Mouse (Mus musculus) heart, postnatal 25 days (tissue): ENCODE results near the gene Hmgb1. TPM values are rescaled to one million over a fixed set of nuclear protein-coding genes. Genes with fewer than 3 reads are reported as not detected.
A peak's percentile ranks its signal among the peaks of the same experiment; 100 is the strongest.

Source experiments
- DNase-seq: peaks from one replicate; pipeline ENCODE4 v3.0.0; 2022; ENCODE audit warnings: low spot score
- intact Hi-C: fragments of 180-260 bp; cut with DNase I; formaldehyde crosslinking; loops from one replicate; pipeline ENCODE4 v1.15.1; 2025
- total RNA-seq, 2 experiments: library from RNA; stranded (reverse); gene quantifications; 2 replicates each; pipeline ENCODE4 v1.2.3; 2021

The Hmgb1 gene
- total RNA-seq, 2 experiments from 2014 or later, result 83.8 to 97.6 TPM

- intact Hi-C loops, result no loop called here
- DNase-seq, result no peak
These were observed 141.0 kb downstream of the Hmgb1 start for GRCm38 (mm10) chr5:149043240-149043639.

GRCm38 (mm10) chr5:149039825-149040224 lies 144.5 kb downstream of the Hmgb1 start:
- no peak for DNase-seq
- intact Hi-C loops, result no loop called here

- peak; percentile 56 for DNase-seq
- intact Hi-C loops, result no loop called here
These were observed 146.6 kb downstream of the Hmgb1 start for GRCm38 (mm10) chr5:149037729-149038128.

GRCm38 (mm10) chr5:149036920-149037319 lies 147.4 kb downstream of the Hmgb1 start:
- intact Hi-C loops, result no loop called here
- no peak for DNase-seq

- intact Hi-C loops, result loop anchor here (5.0 kb wide), 1 partner anchor 65 kb away; no protein-coding TSS in a partner anchor
- DNase-seq, result no peak
These were observed 151.9 kb downstream of the Hmgb1 start for GRCm38 (mm10) chr5:149032438-149032837.

- intact Hi-C loops, result loop anchor here (2.0 to 5.0 kb wide), 3 partner anchors 20 to 64 kb away; no protein-coding TSS in a partner anchor
- peak; percentile 49 for DNase-seq
These were observed 153.0 kb downstream of the Hmgb1 start for GRCm38 (mm10) chr5:149031199-149031750.

DNA sequence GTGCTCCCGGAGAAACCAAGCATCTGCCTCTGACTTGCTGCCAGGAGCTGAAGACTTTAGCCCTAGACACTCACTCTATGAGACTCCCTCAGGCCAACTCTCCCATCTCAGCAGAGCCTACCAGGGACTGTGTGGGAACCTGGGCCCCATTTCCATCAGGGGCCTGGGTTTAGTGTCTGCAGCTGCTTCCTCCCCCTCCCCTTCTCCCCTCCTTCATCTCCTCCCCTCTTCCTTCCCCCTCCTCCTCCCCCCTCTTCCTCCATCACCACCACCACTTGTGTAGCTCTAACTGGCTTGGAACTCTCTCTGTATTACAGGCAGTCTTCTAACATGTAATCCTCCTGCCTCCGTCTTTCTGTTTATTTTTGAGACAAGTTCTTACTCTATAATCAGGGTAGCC lies 154.2 kb downstream of the Hmgb1 start:
- intact Hi-C loops, result loop anchor here (2.0 to 5.0 kb wide), 3 partner anchors 21 to 63 kb away; no protein-coding TSS in a partner anchor
- no peak for DNase-seq

- intact Hi-C loops, result no loop called here
- DNase-seq, result no peak
These were observed 155.9 kb downstream of the Hmgb1 start for GRCm38 (mm10) chr5:149028394-149028793.

GRCm38 (mm10) chr5:149027389-149027788 lies 156.9 kb downstream of the Hmgb1 start:
- intact Hi-C loops, result no loop called here
- DNase-seq, result no peak

- no peak for DNase-seq
- intact Hi-C loops, result no loop called here
These were observed 163.2 kb downstream of the Hmgb1 start for GRCm38 (mm10) chr5:149021120-149021519.

DNA sequence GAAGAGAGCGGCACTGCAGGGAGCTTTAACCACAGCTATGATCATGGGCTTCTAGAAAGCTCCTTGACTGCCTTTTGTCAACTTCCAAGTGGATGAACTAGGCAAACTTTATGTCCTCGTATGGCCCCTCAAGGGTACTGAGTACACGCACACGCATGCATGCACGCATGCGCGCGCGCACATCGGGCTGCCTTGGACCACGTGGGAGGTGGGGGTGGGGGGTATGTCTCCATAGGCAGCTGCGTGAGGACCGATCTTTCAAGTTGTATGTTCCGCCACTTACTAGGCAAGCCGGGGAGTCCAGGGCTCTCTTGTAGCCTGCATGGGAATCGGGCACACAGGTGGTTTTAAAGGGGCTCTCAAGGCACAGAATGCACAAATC lies 163.6 kb downstream of the Hmgb1 start:
- DNase-seq, result no peak
- intact Hi-C loops, result no loop called here

- intact Hi-C loops, result no loop called here
- no peak for DNase-seq
These were observed 164.1 kb downstream of the Hmgb1 start for GRCm38 (mm10) chr5:149020059-149020680.

DNA sequence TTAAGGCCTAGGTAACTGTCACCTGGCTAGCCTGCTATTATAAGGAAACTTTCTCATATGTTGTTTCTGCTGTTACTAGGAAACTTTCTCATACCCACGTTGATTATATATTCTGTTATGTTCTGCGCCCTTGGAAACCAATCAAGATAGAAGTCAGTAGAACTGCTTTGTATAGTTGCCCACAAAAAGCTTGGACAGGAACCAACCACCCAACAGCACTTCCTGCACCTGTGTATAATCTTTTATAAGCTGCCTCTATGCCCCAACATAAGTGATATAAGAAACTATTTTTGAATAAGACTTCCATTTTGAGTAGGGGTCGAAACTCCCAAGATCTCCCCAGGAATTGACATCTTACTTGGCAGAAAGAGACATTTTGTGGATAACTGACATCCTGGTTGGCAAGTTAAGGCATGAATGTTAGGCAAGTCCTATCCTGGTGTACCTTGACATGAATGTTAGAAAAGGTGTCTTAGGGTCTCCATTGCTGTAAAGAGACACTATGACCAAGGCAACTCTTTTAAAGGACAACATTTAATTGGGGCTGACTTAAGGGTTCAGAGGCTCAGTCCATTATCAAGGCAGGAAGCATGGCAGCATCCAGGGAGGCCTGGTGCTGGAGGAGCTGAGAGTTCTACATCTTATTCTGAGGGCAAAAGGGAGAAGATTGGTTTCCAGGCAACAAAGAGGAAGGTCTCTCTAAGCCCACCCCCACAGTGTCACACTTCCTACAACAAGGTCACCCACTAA lies 166.4 kb downstream of the Hmgb1 start:
- no peak for DNase-seq
- intact Hi-C loops, result no loop called here

DNA sequence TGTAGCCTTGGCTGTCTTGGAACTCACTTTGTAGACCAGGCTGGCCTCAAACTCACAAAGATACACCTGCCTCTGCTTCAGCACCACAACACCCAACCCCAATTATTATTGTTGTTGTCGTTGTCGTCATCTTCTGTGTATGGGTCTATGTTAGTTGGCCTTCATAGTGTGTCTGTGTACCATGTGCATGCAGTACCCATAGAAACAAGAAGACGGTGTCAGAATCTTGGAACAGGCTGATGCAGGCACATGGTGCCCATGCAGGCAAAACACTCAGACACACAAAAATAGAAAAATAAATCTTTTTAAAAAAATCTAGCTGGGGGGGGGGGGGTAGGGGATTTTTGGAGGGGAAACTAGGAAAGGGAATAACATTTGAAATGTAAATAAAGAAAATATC lies 167.1 kb downstream of the Hmgb1 start:
- no peak for DNase-seq
- intact Hi-C loops, result no loop called here

DNA sequence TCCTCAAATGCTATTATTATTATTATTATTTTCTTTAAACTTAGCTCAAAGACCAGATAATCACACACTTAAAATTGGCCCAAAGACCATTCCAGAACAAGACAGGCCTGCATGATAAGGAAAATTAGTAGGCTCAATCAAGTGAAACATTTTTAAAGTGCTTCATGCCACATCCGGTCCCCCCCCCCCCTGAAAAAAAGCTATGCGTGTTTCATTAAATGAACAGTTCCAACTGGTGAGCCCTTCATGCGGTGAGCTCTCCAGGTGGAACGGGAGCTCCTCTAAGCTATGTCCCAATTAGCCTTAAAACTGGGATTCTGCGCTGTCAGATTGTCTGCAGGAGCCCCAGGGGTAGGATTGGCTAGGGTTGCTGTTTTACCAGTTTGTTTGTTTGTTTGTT lies 168.0 kb downstream of the Hmgb1 start:
- intact Hi-C loops, result no loop called here
- no peak for DNase-seq

DNA sequence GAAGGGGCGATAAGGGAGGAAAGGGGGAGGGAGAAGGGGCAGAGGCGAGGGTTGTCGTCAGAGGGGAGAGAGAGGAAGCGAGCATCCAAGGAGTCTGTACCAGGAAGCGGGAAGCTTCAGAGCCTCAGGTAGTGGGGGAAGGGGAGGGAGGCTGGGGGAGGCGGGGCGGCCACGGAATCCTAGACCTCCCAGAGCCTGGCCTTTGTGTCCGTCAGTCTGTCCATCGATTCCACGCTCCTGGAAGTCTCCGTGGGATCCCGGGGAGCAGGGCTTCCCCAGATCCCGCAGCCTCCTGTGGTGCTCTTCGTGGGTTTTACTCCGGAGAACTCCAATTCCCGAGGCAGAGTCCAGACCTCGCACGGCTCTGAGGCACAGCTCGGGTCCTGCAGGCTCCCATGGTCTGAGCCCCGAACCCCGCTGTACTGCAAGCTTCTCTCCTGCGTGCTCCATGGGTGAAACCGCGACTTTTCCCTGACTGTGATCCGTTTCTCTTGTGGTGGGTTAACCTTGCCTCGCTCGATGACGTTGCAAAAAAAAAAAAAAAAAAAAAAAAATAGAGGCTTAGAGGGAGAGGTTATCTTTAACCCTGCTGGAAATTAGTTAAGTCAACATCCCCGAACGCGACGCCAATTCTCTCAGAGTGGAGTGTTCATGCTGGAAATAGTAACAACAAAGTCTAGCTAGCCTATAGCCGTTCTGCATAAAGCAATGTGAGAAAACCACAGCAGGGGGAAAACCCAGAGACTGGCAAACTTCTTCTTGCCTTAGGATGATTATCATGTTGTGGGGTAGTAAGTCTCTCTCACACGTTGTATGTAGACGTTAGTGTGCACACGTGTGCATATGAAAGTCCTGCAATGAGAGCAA lies 168.7 kb downstream of the Hmgb1 start:
- no peak for DNase-seq
- intact Hi-C loops, result no loop called here

- intact Hi-C loops, result no loop called here
- DNase-seq, result no peak
These were observed 169.6 kb downstream of the Hmgb1 start for GRCm38 (mm10) chr5:149014600-149015268.

DNA sequence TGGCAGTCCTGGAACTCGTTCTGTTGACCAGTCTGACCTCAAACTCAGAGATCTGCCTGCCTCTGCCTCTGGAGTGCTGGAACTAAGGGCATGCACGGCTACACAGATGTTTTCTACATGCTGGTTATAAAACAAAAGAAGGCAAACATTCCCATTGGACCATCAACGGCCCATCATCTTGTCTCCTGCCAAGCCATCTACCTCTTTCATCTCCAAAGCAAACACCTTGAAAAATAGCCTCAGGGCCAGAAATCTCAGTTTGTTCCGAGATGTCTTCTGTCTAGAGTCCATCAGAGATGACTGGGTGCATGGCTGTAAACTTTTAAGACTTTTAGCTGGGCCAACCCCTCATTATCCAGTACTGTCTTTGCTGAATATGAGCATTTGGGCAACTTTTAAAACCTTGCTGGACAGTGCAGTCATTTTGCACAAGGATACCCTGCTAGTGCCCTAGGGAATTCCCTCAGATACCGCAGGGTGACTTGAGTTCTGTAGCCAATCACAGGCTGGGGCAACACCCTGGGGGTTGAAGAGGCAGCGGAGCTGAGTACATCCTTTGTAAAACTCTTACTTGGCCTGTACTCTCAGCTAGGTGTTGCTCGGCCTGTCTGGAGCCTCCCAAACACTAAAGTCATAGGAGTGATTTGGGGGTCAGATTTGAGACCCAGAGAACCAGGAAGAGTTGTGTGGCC lies 170.3 kb downstream of the Hmgb1 start:
- intact Hi-C loops, result no loop called here
- DNase-seq, result no peak

- no peak for DNase-seq
- intact Hi-C loops, result no loop called here
These were observed 175.2 kb downstream of the Hmgb1 start for GRCm38 (mm10) chr5:149009111-149009510.
